Mouse (Mus musculus): ENCODE measurements at regions not wholly inside any gene's neighbourhood (a gene's known extent, or its start where the extent isn't known, plus 50 kb on each side); places are given as distances from the start of the nearest gene placed in this dataset.
A peak's percentile ranks its signal among the peaks of the same experiment; 100 is the strongest.

DNA sequence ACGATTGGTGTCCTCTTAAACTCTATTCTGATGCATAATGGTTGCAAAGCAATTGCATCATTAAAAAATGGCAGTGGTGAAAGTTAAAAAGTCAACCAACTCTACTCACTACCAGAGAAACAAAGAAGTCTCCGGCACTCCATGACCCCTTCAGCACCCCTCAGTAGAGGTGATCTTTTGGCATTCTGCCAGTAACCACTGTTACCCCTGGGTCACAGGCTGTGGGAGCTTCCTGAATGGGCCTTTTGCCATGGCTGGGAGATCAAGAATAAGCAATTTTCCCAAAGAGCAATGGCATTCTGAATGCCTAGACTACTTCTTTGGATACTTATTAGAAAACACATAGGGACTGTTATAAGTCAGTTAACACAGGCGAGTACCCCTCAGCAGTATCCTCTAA lies 391.2 kb downstream of the Nuf2 start:
- H3K4me2 ChIP-seq (ENCODE audit: low read depth, low read length, poor library complexity, severe bottlenecking): no peak overlapping the region
- H3K27ac ChIP-seq (ENCODE audit: low read depth, low read length): no peak overlapping the region
- TF ChIP-seq CTCF (IDR thresholded peaks at IDR 0.05): no peak
- H3K36me3 ChIP-seq (ENCODE audit: insufficient read depth, low read length): no peaks in the 10 kb centered on the region
- DNase-seq (ENCODE audit: low spot score) (no peak), ATAC-seq (ENCODE audit: low FRiP score) (no peak)
- no peak overlapping the region for H3K9ac ChIP-seq (replicated peaks; ENCODE audit: low read length, poor library complexity, severe bottlenecking)
- H3K4me1 ChIP-seq (ENCODE audit: insufficient read depth, low read length): no peaks in the 10 kb centered on the region
- no peaks in the 10 kb centered on the region for H3K27me3 ChIP-seq (ENCODE audit: insufficient read depth, low read length)
- H3K9me3 ChIP-seq (ENCODE audit: low read length): no peaks in the 10 kb centered on the region
- WGBS: 50% methylated on average over 3 of the region's 3 CpGs
- no peak overlapping the region for H3K4me3 ChIP-seq (ENCODE audit: low read depth, low read length)

DNA sequence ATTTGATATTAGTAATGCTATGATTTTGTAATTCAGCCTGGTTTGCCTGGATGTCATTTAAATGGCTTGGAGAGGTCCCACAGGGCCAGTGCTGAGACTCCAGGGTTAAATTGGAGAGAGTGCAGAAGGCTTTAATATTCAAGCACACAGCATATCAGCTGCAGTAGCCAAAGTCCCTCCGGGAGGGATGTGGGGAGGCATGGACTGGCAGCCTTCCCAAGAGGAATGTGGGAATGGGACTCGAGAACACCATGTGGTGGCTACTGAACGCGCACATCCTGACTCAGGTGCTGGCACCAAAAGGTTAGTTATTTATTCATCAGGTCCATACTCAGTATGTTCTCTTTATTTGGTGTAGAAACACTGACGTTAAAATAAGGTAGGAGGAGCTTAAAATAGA lies 391.8 kb downstream of the Nuf2 start:
- no peaks in the 10 kb centered on the region for H3K4me1 ChIP-seq (ENCODE audit: insufficient read depth, low read length)
- no peak overlapping the region for H3K9ac ChIP-seq (replicated peaks; ENCODE audit: low read length, poor library complexity, severe bottlenecking)
- 0 out of 2 replicates have a peak overlapping the region, but pooled peaks have one; percentile 38 for H3K27ac ChIP-seq (ENCODE audit: low read depth, low read length)
- peak; percentile 21 for DNase-seq (ENCODE audit: low spot score)
- H3K4me3 ChIP-seq (ENCODE audit: low read depth, low read length): no peak overlapping the region
- H3K27me3 ChIP-seq (ENCODE audit: insufficient read depth, low read length): no peaks in the 10 kb centered on the region
- no peaks in the 10 kb centered on the region for H3K36me3 ChIP-seq (ENCODE audit: insufficient read depth, low read length)
- H3K4me2 ChIP-seq (ENCODE audit: low read depth, low read length, poor library complexity, severe bottlenecking): no peak overlapping the region
- no peak for ATAC-seq (ENCODE audit: low FRiP score)
- TF ChIP-seq CTCF (IDR thresholded peaks at IDR 0.05): no peak
- 27% methylated on average over 5 of the region's 5 CpGs for WGBS
- H3K9me3 ChIP-seq (ENCODE audit: low read length): no peaks in the 10 kb centered on the region

DNA sequence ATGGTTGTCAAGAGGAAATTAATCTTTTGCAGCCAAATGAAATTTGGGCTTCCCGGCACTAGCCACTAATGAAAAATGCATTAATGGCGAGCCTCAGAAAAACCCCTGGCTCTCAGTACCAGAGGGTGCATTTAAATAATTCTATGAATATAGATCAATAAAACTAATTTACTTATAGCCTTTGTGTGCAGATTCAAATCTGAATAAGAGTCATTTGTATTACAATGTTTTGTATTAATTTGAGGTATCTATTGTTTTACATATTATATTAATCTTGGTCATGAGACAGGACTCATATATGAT lies 392.1 kb downstream of the Nuf2 start:
- H3K9ac ChIP-seq (replicated peaks; ENCODE audit: low read length, poor library complexity, severe bottlenecking): no peak overlapping the region
- WGBS: 32% methylated on average over 2 of the region's 2 CpGs

DNA sequence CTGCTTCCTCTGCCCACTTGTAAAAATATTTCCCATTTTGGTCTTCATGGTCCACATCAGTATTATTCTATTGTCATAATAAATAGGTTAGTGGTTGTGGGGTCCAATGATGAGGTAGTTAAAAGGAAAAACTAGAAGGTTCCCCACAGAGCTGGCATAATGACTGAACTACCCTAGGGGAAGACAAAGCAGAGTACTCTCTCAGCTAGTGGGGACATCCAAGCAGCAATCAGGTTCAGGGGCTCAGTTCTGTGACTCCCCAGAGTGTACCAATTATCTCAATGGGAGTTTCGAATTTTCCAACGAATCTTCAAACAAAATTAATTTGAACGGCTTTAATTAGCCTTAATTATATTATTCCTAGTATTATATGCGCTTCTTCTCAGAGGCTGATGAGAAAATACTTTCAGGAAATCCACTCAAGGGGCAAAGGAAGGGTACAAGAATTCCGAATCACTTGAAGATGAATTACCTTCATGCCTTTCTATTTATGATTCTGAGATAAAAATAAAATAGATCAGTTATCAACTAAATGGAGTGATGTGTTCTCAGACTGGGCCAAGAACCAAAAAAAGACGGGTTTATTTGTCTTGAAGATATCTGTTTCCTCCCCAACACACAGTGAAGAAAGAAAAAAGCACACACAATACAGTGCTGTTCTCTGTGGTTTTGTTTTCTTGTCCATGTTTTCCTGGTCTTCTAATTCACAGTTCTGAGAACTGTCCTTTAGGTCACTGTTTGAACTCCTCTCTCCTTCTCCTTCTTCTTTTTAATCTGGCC lies 392.7 kb downstream of the Nuf2 start:
- no peak overlapping the region for H3K27ac ChIP-seq (ENCODE audit: low read depth, low read length)
- H3K9me3 ChIP-seq (ENCODE audit: low read length): no peaks in the 10 kb centered on the region
- TF ChIP-seq CTCF (IDR thresholded peaks at IDR 0.05): no peak
- H3K4me1 ChIP-seq (ENCODE audit: insufficient read depth, low read length): no peaks in the 10 kb centered on the region
- H3K4me3 ChIP-seq (ENCODE audit: low read depth, low read length): no peak overlapping the region
- H3K27me3 ChIP-seq (ENCODE audit: insufficient read depth, low read length): no peaks in the 10 kb centered on the region
- no peaks in the 10 kb centered on the region for H3K36me3 ChIP-seq (ENCODE audit: insufficient read depth, low read length)
- H3K9ac ChIP-seq (replicated peaks; ENCODE audit: low read length, poor library complexity, severe bottlenecking): no peak overlapping the region
- WGBS: 40% methylated on average over 6 of the region's 6 CpGs
- ATAC-seq (ENCODE audit: low FRiP score) (no peak), DNase-seq (ENCODE audit: low spot score) (peak; percentile 10)
- H3K4me2 ChIP-seq (ENCODE audit: low read depth, low read length, poor library complexity, severe bottlenecking): no peak overlapping the region

More for the DNA sequence above, 392.1 kb downstream of the Nuf2 start:
- H3K9me3 ChIP-seq (ENCODE audit: low read length): no peaks in the 10 kb centered on the region
- ATAC-seq (ENCODE audit: low FRiP score) (no peak), DNase-seq (ENCODE audit: low spot score) (no peak)
- TF ChIP-seq CTCF (IDR thresholded peaks at IDR 0.05): no peak
- H3K4me2 ChIP-seq (ENCODE audit: low read depth, low read length, poor library complexity, severe bottlenecking): no peak overlapping the region
- H3K36me3 ChIP-seq (ENCODE audit: insufficient read depth, low read length): no peaks in the 10 kb centered on the region
- no peak overlapping the region for H3K4me3 ChIP-seq (ENCODE audit: low read depth, low read length)
- no peak overlapping the region for H3K27ac ChIP-seq (ENCODE audit: low read depth, low read length)
- H3K27me3 ChIP-seq (ENCODE audit: insufficient read depth, low read length): no peaks in the 10 kb centered on the region
- H3K4me1 ChIP-seq (ENCODE audit: insufficient read depth, low read length): no peaks in the 10 kb centered on the region

DNA sequence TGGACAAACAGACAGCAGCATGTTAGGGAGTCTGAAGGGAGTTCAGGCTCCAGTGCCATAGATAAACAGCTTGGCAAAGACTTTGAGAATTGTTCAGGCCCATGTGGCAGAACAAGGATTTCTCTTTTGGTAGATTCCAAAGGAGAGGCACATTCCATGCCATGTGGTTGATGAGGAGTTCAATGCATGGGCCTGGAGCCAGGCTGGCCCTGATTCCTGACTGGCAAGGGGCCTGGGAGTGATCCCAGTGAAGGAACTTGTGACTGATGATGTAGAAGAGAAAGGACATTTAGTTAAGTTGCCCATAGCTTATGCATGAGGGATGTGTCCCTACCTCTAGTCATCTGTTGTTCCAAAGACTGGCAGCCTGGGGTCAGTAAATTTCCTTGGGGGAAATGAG lies 395.7 kb downstream of the Nuf2 start:
- no peaks in the 10 kb centered on the region for H3K27me3 ChIP-seq (ENCODE audit: insufficient read depth, low read length)
- H3K4me2 ChIP-seq (ENCODE audit: low read depth, low read length, poor library complexity, severe bottlenecking): no peak overlapping the region
- no peak overlapping the region for H3K27ac ChIP-seq (ENCODE audit: low read depth, low read length)
- TF ChIP-seq CTCF (IDR thresholded peaks at IDR 0.05): no peak
- H3K9ac ChIP-seq (replicated peaks; ENCODE audit: low read length, poor library complexity, severe bottlenecking): no peak overlapping the region
- H3K4me3 ChIP-seq (ENCODE audit: low read depth, low read length): no peak overlapping the region
- no peaks in the 10 kb centered on the region for H3K4me1 ChIP-seq (ENCODE audit: insufficient read depth, low read length)
- DNase-seq (ENCODE audit: low spot score): peak; percentile 10
- no peak for ATAC-seq (ENCODE audit: low FRiP score)
- no peaks in the 10 kb centered on the region for H3K9me3 ChIP-seq (ENCODE audit: low read length)
- no peaks in the 10 kb centered on the region for H3K36me3 ChIP-seq (ENCODE audit: insufficient read depth, low read length)

DNA sequence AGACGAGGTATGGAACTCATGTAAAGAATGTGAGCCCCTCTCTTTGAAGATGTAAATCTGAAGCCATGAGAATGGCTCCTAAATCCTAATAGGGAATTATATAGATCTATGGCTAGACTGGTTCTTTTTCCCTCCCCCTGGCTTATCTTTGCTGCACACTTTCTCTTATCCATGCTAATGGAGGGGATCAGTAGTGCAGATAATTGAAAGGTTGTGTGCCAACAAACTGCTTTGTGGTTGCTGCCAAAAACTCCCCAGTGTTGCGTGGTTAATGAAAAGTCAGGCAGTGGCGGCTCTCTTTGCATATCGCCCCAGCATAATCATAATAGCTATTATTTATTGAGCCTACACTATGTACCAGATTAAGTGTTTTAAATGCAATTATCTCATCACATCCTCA lies 427.6 kb downstream of the Nuf2 start:
- DNase-seq (ENCODE audit: low spot score): peak; percentile 63
- H3K4me2 ChIP-seq (ENCODE audit: low read depth, low read length, poor library complexity, severe bottlenecking): no peak overlapping the region
- TF ChIP-seq CTCF (IDR thresholded peaks at IDR 0.05): no peak
- no peaks in the 10 kb centered on the region for H3K36me3 ChIP-seq (ENCODE audit: insufficient read depth, low read length)
- H3K9ac ChIP-seq (replicated peaks; ENCODE audit: low read length, poor library complexity, severe bottlenecking): no peak overlapping the region
- H3K4me3 ChIP-seq (ENCODE audit: low read depth, low read length): no peak overlapping the region
- no peak overlapping the region for H3K27ac ChIP-seq (ENCODE audit: low read depth, low read length)
- no peaks in the 10 kb centered on the region; the same call in 1 of the 2 replicates for H3K4me1 ChIP-seq (ENCODE audit: insufficient read depth, low read length)
- 34% methylated on average over 4 of the region's 4 CpGs for WGBS
- no peaks in the 10 kb centered on the region for H3K9me3 ChIP-seq (ENCODE audit: low read length)
- ATAC-seq (ENCODE audit: low FRiP score): no peak
- no peaks in the 10 kb centered on the region for H3K27me3 ChIP-seq (ENCODE audit: insufficient read depth, low read length)
